Mouse (Mus musculus) heart, adult 11 months (tissue): ENCODE measurements around the gene Dusp11.
"Not testable (repeated sequence)": the region's sequence is repeated elsewhere in the genome, so short reads cannot be mapped to it uniquely, and the experiment has no call there.

ENCODE experiments used
- DNase-seq: peaks from one replicate; pipeline ENCODE4 v3.0.0; 2022

Gene Dusp11

DNA sequence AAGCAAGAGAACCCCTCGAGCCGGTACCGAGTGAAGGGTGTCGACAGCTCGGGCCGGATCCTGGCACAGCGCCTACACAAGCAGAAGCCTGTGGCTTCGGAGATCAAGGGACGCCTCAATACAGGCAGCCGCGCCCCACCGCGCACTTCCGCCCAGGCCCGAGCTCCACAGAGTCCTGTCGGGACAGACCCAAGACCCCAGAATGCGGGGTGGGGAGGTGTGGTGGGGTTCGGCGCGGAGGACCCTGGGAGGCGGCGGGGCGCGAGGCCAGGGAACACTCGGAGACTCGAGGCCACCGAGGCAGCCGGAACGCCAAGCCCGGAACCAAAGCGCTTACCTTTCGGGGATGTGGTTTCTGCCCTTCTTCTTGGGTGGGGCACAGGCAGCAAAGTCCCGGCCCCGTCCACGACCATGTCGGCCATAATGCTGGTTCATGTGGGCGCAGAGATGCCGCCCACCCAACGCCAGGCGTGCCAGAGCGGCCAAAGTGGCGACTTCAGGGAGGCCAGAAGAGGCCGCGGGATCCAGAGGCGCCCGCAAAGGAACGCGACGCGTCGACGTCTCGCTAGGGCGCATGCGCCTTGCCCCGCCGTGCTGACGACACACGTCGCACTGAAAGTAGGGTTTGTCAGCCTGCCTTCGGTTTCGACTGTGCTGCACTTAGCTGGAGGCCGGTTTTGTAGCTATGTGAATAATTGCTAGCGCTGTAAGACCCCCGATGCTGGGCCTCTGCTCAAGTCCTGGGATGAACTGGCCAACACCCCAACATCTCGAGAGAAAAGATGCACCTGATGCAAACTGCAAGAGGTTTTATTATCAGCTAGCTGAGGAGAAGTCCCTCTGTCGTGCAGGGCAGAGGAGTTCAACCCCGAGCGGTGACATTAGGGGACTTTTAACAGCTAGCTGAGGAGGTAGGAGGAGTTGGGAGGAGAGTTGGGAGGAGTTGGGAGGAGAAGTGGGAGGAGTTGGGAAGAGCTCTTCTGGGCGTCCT lies at the start of gene Dusp11:
Gene Dusp11, minus strand, starts transcription at position 567 of the 991 bp plus-strand sequence.
- peak; percentile 99 for DNase-seq

DNA sequence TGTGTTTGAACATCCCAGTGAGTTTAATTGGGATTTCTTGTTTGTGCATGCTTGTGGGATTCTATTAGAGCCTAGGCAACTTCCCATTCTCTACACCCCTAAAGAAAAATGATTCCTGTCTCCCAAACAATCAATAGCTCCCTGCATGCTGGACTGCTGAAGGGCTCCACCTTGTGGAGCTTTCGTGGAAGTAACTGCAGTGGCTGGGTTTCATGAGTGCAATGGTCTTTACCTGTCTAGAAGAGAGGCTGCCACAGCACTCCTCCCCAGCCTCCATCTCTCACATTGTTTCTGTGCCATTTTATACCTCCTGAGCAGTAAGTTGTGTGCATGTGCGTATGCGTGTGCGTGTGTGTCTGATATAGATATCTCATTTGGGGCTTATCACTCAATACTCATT lies 48.5 kb upstream of the Dusp11 start:
- DNase-seq, result no peak

DNA sequence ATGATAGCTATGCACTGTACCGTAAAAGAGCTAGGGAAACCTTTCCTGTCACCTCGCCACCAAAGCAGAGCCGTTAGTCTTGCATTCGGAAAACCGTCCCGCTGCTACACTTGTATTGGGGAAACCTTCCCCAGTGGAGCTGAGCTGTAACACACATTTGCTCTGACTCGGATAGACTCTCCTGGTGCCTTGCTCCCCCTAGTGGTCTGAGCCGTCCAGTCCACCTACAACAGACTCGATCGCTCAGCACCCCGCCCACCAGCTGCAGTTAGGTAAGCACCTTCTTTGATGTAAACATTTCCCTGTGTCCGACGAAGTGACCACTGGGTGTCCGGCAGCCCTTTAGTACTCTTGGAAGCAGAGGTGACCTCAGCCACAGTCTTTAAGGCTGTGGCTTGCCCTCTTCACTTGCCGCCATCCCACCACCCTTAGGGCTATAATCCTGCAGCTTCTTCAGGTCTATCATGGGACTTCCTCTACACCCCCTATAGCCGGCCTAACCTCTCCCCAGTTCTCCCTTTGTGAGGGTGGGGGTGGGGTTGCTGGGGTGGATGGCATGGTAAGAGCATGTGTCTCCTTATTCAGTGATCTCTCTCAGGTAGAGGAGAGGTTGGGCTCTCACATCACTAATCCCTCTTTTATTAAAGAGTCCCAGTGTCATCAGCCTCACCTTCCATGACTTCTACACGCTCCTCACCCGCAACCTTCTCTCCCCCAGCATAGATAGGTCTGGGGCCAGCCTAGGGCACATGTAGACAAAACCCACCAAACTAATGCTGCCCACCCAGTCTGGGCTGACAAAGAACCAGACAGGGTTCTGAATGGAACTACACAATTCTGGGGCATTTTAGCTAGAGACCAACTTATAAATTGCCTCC lies 43.0 kb upstream of the Dusp11 start:
- peak; percentile 92 for DNase-seq

DNA sequence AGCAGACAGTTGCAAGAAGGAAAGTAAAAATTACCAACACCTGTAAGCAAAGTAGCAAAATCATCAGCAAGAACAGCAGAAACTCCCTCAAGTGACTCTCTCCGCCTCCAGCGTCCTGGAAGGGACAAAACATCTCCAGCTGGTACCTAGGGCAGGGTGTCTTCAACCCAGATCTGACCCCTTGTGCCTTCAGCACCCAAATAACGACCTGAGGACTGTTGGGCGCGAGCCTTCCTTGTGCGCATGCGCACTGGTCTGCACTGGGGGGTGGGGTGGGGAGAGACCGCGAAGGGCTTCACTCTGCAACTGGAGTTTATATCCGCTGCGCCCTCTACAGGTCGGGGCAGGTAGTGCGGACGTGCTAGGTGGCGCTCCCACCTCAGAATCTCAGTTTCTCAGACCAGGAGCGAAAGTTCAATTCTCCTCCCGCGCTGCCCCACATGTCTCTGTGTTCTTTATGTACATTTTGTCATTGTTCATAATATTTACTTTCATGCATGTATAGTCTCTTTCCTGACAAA lies 42.0 kb upstream of the Dusp11 start:
- no peak for DNase-seq

DNA sequence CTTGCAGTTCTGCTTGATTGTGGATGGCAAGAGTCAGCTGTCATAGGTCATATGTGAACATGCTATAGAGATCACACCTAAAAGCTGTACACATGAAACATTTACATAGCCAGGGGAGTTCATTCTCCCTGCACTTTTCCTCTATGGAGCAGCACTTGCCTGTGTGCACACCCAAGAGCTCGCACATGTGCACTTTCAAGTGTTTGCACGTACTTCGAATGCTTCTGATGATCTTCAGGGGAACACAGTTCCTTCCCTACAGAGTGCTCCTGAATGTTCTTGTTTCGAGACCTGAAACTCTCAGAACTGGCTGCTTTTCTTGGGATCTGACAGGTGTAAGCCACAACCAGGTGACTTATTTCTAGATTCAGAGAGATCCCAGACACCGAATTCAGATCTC lies 29.3 kb upstream of the Dusp11 start:
- DNase-seq, result not testable (repeated sequence)

DNA sequence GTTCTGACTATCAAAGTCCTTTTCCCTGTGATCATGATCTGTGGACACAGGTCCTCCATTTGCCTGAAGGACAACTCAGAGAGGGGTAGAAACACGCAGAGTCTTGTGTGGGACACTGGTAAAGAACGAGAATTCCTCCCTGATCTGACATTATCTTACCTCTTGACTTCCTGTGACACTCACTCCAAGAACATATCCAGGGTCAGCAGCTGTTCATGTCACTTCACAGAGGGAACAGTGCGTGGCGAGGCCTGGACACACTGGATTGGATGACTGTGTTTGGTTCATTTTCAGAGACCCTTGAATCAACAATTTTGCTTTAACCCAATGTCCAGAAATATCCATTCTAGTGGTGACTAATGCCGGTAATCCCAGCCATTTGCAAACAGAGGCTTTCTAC lies 28.1 kb upstream of the Dusp11 start:
- DNase-seq, result not testable (repeated sequence)

DNA sequence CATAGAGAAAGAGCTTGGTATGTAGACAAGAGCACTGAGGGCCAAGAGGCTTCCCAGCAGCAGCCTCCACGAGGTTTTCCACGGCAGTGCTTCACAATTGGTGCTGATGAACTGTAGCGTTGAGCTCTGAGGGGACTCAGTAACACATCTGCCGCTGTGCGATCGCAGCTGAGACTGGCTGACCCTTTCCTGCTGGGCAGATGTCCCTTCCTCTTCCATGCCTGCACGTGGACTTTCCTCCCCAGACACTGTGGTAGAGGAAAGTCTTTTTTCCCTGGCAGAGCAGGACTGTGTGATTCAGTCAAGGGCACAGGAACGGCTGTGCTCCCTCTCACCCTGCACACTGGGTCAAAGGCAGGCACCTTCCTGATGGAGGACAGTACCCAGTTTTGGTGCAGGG lies 22.9 kb upstream of the Dusp11 start:
- peak; percentile 78 for DNase-seq

DNA sequence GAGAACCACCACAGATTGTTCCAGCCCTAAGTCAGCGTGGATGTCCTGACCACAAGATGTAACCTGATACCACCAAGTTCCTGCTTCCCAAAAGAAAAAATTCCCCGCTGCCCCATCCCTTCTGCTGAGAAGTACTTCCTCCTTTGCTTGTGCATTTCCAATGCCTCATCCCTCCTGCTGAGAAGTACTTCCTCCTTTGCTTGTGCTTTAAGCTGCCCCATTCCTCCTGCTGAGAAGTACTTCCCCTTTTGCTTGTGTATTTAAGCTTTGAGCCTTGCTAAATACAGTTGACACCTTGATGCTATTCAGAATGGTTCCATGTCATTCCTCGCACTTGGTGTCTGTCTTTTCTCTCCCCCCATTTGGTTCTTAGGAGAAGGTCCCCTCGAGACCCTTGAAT lies 17.3 kb upstream of the Dusp11 start:
- DNase-seq, result not testable (repeated sequence)

DNA sequence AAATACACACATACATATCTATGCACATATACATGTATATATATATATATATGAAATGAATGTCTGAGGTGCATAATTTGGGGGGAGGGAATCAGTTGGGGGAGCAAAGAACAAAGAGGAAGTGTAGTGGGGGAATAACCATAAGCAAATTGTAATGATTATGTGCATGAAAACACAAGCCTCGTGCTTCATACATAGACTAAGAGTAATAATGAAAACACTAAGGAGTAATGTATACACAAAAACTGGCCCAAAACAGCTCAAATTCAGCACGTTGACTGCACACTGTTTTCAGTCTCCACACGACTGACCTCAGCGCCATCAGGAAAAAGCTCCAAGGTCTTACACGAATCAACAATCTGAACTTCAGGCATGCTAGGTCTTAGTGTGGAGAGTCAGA lies 14.8 kb upstream of the Dusp11 start:
- DNase-seq, result no peak

DNA sequence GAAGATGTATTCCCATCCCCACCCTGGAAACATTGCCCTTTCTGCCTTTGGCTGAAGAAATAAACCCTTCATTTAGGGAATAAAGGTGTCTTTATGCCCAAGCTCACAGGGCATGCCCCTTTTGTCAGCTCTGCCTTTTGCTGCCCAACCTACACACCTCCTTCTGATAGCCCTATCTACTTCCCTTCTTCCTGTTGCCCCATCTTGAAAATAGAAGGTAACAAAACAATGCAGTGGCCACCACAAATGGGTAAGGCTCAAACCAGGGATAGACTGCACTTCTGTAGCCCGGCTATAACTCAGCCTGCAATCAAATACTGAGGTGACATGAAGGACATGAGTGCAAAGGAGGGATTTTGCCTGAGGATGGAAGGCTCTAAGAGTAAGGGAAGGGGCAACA lies 14.3 kb upstream of the Dusp11 start:
- peak; percentile 68 for DNase-seq

DNA sequence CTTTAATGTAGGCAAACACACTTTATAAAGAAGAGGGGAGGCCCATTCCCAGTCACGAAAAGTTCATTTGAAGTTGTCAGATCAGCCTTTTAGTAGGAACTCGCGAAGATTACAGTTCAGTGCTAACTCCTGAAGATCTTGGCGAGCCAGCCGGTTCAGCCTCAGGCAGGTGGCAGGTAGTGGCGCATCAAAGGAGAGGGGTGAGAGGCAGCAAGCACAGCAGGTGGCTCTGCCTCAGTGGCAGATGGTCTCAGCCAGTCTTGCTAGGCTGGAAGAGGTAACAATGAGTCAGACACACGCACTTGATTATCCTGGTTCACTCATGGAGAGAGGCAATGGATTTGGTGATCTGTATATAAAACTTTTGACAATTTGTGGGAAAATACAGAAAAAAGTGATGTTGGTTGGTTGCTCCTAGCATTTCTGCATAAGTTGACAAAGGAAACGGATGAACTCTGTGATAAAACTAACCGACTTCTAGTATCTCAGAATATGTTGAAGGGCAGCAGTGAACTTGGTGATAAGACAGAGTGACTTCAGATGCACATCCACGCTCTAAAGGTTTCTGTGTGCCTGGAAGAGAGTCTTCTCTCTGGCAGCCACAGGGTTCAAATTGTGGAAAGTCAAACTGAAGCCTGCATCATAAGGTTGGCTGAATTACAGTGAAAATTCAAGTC lies 13.6 kb upstream of the Dusp11 start:
- peak; percentile 57 for DNase-seq

DNA sequence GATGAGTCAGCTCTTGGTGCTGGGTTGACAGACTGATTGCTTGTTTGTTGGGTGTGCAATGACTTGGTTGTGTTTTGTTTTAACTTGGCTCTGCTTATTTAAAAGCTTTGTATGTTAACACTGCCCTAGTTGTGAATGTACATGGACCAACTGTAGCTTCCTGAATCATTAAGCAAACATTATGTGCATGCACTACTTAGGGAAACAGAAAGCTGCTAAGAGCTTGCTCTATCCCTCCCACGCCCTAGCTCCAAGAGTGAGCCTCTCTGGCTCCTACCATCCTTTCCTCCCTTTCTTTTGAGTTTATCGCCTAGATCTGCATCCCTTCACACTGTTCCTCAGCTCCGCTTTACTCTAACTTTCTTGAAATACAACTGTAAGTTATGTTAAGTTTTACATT lies 11.9 kb upstream of the Dusp11 start:
- DNase-seq, result peak; percentile 22

DNA sequence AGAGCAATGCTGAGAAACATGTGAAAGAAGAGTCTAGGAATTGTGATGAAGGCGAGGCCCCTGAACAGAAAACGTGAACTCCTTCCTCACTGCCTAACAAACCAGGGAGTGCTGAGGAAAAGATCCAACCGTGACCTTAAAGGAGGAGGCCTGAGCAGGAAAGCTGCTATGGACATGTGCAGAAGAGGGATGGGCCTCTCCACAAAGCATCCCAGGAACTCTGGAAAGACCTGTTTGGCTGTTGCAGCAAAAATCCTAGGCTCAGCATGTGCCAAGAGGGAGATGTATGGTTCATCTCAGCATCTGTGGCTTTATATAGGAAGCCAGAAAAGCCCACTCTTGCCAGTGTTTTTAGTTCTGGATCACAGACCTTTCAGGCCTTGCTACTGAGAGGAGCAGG lies 11.2 kb upstream of the Dusp11 start:
- DNase-seq, result peak; percentile 49

DNA sequence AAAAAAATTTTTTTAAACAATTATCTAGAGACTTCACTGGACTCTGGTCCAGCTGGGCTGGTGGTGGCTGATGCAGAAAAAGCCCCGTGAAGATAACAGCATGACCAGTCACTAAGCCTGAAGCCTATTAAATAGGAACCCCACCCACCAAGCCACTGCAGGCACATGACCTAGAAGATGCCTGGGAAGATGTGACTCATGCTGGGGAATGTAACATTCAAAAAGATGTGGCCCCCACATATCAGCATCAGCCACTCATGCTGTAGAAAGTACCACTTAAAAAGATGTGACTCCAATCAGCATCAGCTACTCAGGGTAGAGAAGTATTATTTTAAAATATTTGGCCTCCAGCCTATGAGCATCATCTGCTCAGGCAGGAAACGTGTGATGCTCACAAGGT lies 8.4 kb upstream of the Dusp11 start:
- peak; percentile 83 for DNase-seq

DNA sequence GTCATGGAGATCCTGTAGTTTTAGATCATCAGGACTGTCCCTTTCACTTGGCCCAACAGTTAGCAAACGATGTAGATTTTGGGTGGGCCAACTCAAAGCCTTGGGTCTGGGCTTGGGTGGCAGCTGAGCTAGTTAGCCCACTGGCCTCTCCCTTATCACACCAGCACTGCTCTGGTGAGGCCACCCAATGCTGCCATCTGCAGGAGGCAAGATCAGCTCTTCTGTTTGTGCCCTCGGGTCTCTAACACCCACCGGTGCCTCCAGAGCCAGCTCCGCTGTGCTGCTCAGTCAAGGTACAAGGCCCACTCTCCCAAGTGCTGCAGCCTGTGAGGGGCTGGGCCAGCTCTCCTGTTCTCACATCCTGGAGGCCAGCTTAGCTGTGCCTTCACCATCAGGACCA lies 5.2 kb upstream of the Dusp11 start:
- DNase-seq, result peak; percentile 80

DNA sequence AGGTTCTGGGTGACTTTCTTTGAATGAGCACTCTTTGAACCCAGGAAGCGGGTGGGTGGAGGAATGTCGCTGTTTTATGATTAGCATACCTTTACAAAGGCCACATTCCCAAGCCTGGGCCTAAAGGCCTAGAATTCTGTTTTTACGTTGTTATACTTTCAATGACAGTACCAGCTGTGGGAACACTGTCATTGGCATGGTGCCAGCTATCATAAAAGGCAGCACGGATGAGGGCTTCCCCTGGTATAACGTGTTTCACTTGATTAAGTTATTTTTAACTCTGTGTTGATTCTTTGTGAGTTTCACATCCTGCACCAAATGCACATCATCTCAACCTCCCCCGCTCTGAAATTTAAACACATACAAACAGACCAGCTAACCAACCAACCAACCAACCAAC lies 4.6 kb upstream of the Dusp11 start:
- DNase-seq, result peak; percentile 91

DNA sequence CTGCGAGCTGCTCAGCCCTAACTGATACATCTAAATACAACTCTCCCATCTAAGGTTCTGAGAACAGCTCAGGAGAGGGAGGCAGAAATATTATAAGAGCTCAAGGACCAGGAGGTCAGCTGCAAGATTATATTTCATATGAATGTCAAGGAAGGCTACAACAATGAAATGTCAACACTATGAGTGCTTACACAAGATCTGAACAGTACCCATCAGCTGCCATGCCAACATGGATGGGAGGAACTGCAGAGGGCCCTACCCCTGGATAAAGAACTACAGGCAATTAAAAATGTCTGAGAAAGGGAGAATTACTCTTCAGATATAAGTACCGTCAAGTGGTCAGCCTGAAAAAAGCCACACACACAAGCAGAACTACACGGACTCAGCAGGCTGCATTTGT lies 3.9 kb downstream of the Dusp11 start:
- DNase-seq, result peak; percentile 35

DNA sequence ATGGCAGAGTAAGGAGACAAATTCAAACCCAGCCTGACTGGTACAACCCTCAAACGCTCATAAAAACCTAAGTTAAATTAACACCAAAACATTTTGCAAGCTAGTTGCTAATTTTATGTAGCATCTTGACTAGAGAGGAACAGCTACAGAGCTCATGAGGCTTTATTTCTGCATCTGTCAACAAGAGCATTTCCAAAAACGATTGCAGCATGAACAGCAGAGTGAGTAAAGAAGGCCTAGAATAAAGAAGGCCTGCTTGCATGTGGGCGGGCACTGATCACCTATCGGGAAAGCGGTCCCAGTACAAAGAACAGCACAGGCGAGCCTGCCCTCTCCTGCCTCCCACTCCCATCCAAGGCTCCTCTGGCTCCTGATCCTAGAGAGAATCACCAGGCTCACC lies 12.9 kb downstream of the Dusp11 start:
- DNase-seq, result no peak

DNA sequence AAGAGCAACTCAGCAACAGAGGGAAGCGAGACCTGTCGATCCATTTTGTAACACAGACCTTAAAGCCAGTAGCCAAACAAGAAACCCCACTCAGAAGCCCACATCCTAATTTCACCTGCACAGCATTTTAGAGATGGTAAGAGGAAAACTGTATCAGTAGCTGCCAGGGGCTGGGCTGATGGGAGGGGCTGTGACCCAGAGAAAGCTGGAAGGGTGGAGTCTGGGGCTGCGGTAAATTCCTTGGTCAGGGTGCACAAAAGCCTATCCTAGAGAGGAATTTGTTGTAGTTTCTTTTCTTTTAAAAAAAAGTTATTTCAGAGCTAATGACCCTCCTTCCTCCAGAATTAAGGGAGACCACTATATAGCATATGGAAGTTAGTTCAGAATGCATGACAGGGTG lies 19.0 kb downstream of the Dusp11 start:
- no peak for DNase-seq

DNA sequence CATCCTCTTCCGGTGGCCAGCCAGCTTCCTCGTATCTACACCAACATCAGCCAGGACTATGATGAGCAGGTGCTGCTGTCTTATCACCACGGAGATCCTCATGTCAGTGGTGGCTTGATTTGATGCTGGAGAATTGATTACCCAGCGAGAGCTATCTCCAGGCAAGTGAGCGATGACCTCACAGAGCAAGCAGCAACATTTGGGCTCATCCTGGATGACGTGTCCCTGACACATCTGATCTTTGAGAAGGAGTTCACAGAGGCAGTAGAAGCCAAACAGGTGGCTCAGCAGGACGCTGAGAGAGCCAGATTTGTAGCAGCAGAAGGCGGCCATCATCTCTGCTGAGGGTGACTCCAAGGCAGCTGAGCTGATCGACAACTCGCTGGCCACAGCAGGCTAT lies 22.8 kb downstream of the Dusp11 start:
- no peak for DNase-seq

DNA sequence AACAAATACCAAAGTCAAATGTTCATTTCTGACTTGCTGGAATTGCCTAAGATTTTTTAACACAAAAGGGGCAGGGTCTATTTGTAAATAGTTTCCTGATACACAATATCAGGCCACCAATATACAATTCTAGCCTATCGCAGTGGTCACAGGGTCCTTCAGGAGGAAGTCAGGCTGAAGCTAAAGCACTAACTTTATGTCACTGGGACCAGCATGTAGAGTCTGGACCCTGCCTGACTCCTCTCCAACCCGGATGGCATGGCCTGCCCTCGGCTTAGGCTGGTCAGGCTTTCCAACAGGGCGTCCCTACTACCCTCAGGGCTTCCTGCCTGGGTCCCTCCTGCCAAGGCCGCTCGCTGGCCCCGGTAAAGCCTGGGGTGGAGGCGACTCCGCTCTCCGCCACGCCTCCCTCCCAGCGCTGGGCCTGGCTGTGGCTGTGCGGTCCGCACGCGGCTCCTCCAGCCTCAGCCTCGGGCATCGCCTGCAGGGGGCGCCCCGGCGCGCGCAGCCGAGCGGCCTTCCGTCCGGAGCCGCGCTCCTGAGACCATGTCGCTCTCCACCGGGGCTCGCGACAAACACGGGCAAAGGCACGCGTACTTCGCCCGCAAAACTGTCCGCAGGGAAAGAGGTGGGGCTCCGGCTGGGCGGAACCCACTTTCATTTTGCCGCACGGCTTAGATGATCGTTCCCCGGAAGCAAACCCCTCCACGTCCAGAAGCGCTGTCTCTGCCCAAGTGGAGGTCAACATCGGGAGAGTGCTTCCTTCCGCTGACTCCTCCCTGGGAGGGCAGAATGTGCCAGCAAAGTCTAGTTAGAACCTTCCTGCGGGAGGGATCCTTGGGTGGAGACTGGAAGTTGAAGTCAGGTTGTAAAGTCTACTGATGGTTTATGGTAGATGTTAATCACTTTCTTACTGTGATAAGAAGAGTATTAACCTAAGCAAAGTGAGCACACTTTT lies 24.7 kb downstream of the Dusp11 start:
- DNase-seq, result peak; percentile 99

DNA sequence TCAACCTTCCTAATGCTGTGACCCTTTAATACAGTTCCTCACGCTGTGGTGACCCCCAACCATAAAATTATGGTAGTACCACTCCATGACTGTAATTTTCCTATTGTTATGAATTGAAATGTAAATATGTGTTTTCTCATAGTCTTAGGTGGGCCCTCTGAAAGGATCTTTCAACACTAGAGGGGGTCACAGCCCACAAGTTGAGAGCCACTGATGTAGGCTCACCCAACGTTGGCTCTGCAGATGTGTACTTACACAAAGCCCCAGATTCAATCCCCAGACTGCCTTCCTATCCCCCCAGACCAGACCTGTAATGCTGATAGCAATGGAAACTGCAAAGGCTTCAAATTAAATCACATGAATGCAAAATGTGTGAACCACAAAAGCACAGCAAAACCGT lies 25.8 kb downstream of the Dusp11 start:
- DNase-seq, result peak; percentile 75
